ENCODE assay signal across 10 mouse cellular contexts in the genomic region with DNA sequence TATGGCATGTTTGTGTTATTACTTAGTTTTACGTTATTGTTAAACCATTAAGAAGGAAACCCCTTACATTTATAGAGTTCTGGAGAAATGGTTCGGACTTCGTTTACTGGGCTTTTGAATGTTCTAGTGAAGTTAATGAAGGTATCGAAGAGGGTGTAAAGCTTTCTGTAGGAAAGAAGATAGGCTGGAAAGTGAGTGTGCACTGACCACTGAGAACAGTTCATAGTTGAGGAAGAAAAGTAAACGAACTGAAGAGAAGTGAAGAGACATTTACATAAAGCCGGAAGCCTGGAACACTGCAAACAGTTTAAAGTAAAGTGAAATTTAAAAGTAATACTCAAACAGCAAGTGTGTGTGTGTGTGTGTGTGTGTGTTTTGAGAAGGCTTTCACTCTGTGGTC. TPM values are rescaled to one million over a fixed set of nuclear protein-coding genes. Genes with fewer than 3 reads are reported as not detected.
DNase-seq lines count a peak whose midpoint lies in the region; ATAC-seq and TF ChIP-seq lines count a peak whose summit lies in the region.
"Had no signal": no experiment of that assay in that cellular context is flagged by ENCODE, and none has a peak within 500 bp of the region (broad histone marks: within the 10 kb centered on the region; RNA-seq: fewer than 3 reads in every experiment).

No protein-coding gene starts in this region.

- TF ChIP-seq POLR2A in cerebellum, adult 2 months (IDR thresholded peaks at IDR 0.05; ENCODE audit: borderline replicate concordance, insufficient read depth, low read length), result no peak

- no peak overlapping the region for H3K9ac ChIP-seq in limb, embryonic 12.5 days (replicated peaks)
- no peak overlapping the region for H3K9ac ChIP-seq in hindbrain, embryonic 15.5 days
- no peak overlapping the region for H3K9ac ChIP-seq in midbrain, embryonic 14.5 days (replicated peaks; ENCODE audit: low read length)

- no peak for ATAC-seq in limb, embryonic 12.5 days (ENCODE audit: insufficient number of reproducible peaks, insufficient read depth, low FRiP score, low TSS enrichment, low read depth)
- ATAC-seq in hindbrain, embryonic 15.5 days (ENCODE audit: low FRiP score, low read depth), result no peak
- ATAC-seq in midbrain, embryonic 14.5 days (ENCODE audit: low FRiP score, low TSS enrichment), result no peak
- ATAC-seq in erythroid progenitor cell, adult 5-6 weeks (replicated peaks; ENCODE audit: low FRiP score, poor library complexity, severe bottlenecking), result no peak

- TF ChIP-seq CTCF in cerebellum, adult 2 months (IDR thresholded peaks at IDR 0.05; ENCODE audit: borderline replicate concordance, insufficient read depth, low read depth, low read length), result no peak

- peak overlapping the region; percentile 26 for H3K4me2 ChIP-seq in limb, embryonic 12.5 days
- peak overlapping the region; percentile 9; the same call in 1 of the 2 replicates for H3K4me2 ChIP-seq in hindbrain, embryonic 15.5 days
- peak overlapping the region; percentile 21 for H3K4me2 ChIP-seq in midbrain, embryonic 14.5 days (ENCODE audit: low read length)

- H3K36me3 ChIP-seq in limb, embryonic 12.5 days, result no peaks in the 10 kb centered on the region
- H3K36me3 ChIP-seq in limb, embryonic 10.5 days, result no peaks in the 10 kb centered on the region
- no peaks in the 10 kb centered on the region for H3K36me3 ChIP-seq in hindbrain, embryonic 15.5 days
- H3K36me3 ChIP-seq in midbrain, embryonic 14.5 days (ENCODE audit: control insufficient read depth, insufficient read depth, low read length), result no peaks in the 10 kb centered on the region

- peak overlapping the region; percentile 82 for H3K4me3 ChIP-seq in cerebellum, adult 2 months (replicated peaks; ENCODE audit: insufficient read depth, low read depth, low read length)
- no peak overlapping the region for H3K4me3 ChIP-seq in limb, embryonic 12.5 days (replicated peaks)
- no peak overlapping the region for H3K4me3 ChIP-seq in limb, embryonic 10.5 days
- no peak overlapping the region for H3K4me3 ChIP-seq in hindbrain, embryonic 15.5 days
- no peak overlapping the region for H3K4me3 ChIP-seq in midbrain, embryonic 14.5 days (replicated peaks; ENCODE audit: low read depth, low read length)

- peak overlapping the region; percentile 66 for H3K27ac ChIP-seq in cerebellum, adult 2 months (ENCODE audit: insufficient read depth, low read length)
- no peak overlapping the region for H3K27ac ChIP-seq in limb, embryonic 12.5 days
- H3K27ac ChIP-seq in limb, embryonic 10.5 days, result no peak overlapping the region
- H3K27ac ChIP-seq in hindbrain, embryonic 15.5 days (replicated peaks), result no peak overlapping the region
- no peak overlapping the region for H3K27ac ChIP-seq in midbrain, embryonic 14.5 days (replicated peaks; ENCODE audit: low read depth, low read length)

- no peaks in the 10 kb centered on the region for H3K27me3 ChIP-seq in cerebellum, adult 2 months (ENCODE audit: control insufficient read depth, insufficient read depth, low read length)
- no peaks in the 10 kb centered on the region for H3K27me3 ChIP-seq in limb, embryonic 12.5 days
- H3K27me3 ChIP-seq in limb, embryonic 10.5 days (ENCODE audit: low read depth, poor library complexity, severe bottlenecking), result no peaks in the 10 kb centered on the region
- H3K27me3 ChIP-seq in hindbrain, embryonic 15.5 days, result no peaks in the 10 kb centered on the region
- H3K27me3 ChIP-seq in midbrain, embryonic 14.5 days (ENCODE audit: control insufficient read depth, insufficient read depth, low read length), result no peaks in the 10 kb centered on the region

- H3K4me1 ChIP-seq in cerebellum, adult 2 months (ENCODE audit: control insufficient read depth, insufficient read depth, low read length), result peaks cover 4% of the 10 kb centered on the region; the same call in 1 of the 2 replicates
- H3K4me1 ChIP-seq in limb, embryonic 12.5 days (replicated peaks), result 0 out of 2 replicates have a peak, but pooled peaks cover 4% of the 10 kb centered on the region
- H3K4me1 ChIP-seq in limb, embryonic 10.5 days, result peaks cover 7% of the 10 kb centered on the region; the same call in 1 of the 2 replicates
- H3K4me1 ChIP-seq in hindbrain, embryonic 15.5 days (replicated peaks), result peaks cover 8% of the 10 kb centered on the region
- H3K4me1 ChIP-seq in midbrain, embryonic 14.5 days (ENCODE audit: control insufficient read depth, insufficient read depth, low read length), result no peaks in the 10 kb centered on the region

- WGBS in cerebellum, adult 2 months, result 16% methylated on average over 6 of the region's 6 CpGs
- 60% methylated on average over 6 of the region's 6 CpGs for WGBS in limb, embryonic 12.5 days
- 84% methylated on average over 6 of the region's 6 CpGs for WGBS in limb, embryonic 10.5 days
- 81% methylated on average over 6 of the region's 6 CpGs for WGBS in hindbrain, embryonic 15.5 days
- 86% methylated on average over 6 of the region's 6 CpGs for WGBS in midbrain, embryonic 14.5 days

- no peak for DNase-seq in cerebellum, adult 2 months
- DNase-seq in cerebellum, adult 8-10 months, result no peak
- no peak for DNase-seq in limb, embryonic 10.5 days (ENCODE audit: low spot score)
- no peak for DNase-seq in midbrain, embryonic 14.5 days
- DNase-seq in thymus, postnatal 4 days, result no peak
- DNase-seq: adrenal gland, postnatal 25 days; lung, postnatal 10 days had no signal

- no peaks in the 10 kb centered on the region for H3K9me3 ChIP-seq in limb, embryonic 12.5 days
- H3K9me3 ChIP-seq in limb, embryonic 10.5 days (replicated peaks), result no peaks in the 10 kb centered on the region
- H3K9me3 ChIP-seq in hindbrain, embryonic 15.5 days, result no peaks in the 10 kb centered on the region
- H3K9me3 ChIP-seq in midbrain, embryonic 14.5 days (ENCODE audit: control insufficient read depth, low read length), result no peaks in the 10 kb centered on the region

RNA-seq across cellular contexts. Expression of a gene that starts 2.1 kb away (rescaled TPM):
- 20.1 and 21.5 TPM in 2 replicates for polyA plus RNA-seq in cerebellum, adult 2 months (2012; rRNA removed)
- 14.9 and 15.8 TPM in 2 replicates for polyA plus RNA-seq in limb, embryonic 12.5 days (2016; fragmentation: Nextera tagmentation; extraction: Ambion mirVana)
- 14.3 and 16.2 TPM in 2 replicates for polyA plus RNA-seq in limb, embryonic 10.5 days (2016; fragmentation: Nextera tagmentation; extraction: Ambion mirVana)
- polyA plus RNA-seq in hindbrain, embryonic 15.5 days (2015; fragmentation: Nextera tagmentation; extraction: Ambion mirVana), result 8.5 TPM in 2 replicates
- polyA plus RNA-seq in midbrain, embryonic 14.5 days (2014; fragmentation: Nextera tagmentation; extraction: Ambion mirVana), result 7.7 and 9.8 TPM in 2 replicates
- total RNA-seq in erythroid progenitor cell, adult 5-6 weeks (2015; ENCODE audit: low replicate concordance), result 13.0 and 20.5 TPM in 2 replicates
- total RNA-seq in erythroid progenitor cell, adult 5-6 weeks (2017; ENCODE audit: low replicate concordance), result 13.9 and 16.8 TPM in 2 replicates
